Mouse (Mus musculus) hindbrain, embryonic 16.5 days (tissue): ENCODE measurements around the gene Fndc1. TPM values are rescaled to one million over a fixed set of nuclear protein-coding genes. Genes with fewer than 3 reads are reported as not detected.

Experiments
- ATAC-seq: fragments of 200-750 bp; cut with Nextera tagmentation; 2 replicates; pipeline ENCODE4 v1.8.0; 2017; ENCODE audit warnings: moderate TSS enrichment, moderate library complexity
- H3K27ac ChIP-seq: fragments of 300-500 bp; sonication (generic); 2 replicates; pipeline ENCODE4 v1.5.1; 2014; ENCODE audit warnings: low read depth, mild to moderate bottlenecking, control low read depth, low read length, moderate library complexity
- H3K27me3 ChIP-seq: fragments of 300-500 bp; sonication (generic); replicated peaks from 2 replicates; pipeline ENCODE4 v1.6.1; 2014; ENCODE audit warnings: low read length; ENCODE audit not compliant: control insufficient read depth, insufficient read depth
- H3K36me3 ChIP-seq: fragments of 300-500 bp; sonication (generic); 2 replicates; pipeline ENCODE4 v1.6.1; 2014; ENCODE audit warnings: mild to moderate bottlenecking, low read length, moderate library complexity, mixed read lengths; ENCODE audit not compliant: control insufficient read depth, insufficient read depth
- H3K4me1 ChIP-seq: fragments of 300-500 bp; sonication (generic); 2 replicates; pipeline ENCODE4 v1.6.1; 2014; ENCODE audit warnings: low read depth, low read length; ENCODE audit not compliant: control insufficient read depth, insufficient read depth
- H3K4me2 ChIP-seq: fragments of 300-500 bp; sonication (generic); 2 replicates; pipeline ENCODE4 v1.6.1; 2014; ENCODE audit warnings: mild to moderate bottlenecking, low read length, control low read depth, moderate library complexity
- H3K4me3 ChIP-seq: fragments of 300-500 bp; sonication (generic); 2 replicates; pipeline ENCODE4 v1.5.1; 2014; ENCODE audit warnings: mild to moderate bottlenecking, low read length, control low read depth, moderate library complexity
- H3K9ac ChIP-seq: fragments of 300-500 bp; sonication (generic); 2 replicates; pipeline ENCODE4 v1.6.1; 2014; ENCODE audit warnings: low read depth, mild to moderate bottlenecking, control low read depth, low read length, moderate library complexity
- H3K9me3 ChIP-seq: fragments of 300-500 bp; sonication (generic); 2 replicates; pipeline ENCODE4 v1.6.1; 2014; ENCODE audit warnings: mild to moderate bottlenecking, low read length, moderate library complexity; ENCODE audit not compliant: control insufficient read depth
- WGBS: fragments of 180-500 bp; shearing (Covaris S2); extraction: QIAGEN DNeasy Blood & Tissue Kit; methylation state at CpG from one replicate; pipeline ENCODE4 v1.1.7; 2014; 5-methylcytosine and 5-hydroxymethylcytosine counted together
- polyA plus RNA-seq: library from polyadenylated mRNA; unstranded; fragments of >200 nt; fragmentation: Nextera tagmentation; extraction: Ambion mirVana; gene quantifications from 2 replicates; pipeline ENCODE4 v1.2.1, GENCODE M21; 2015

Gene Fndc1
- 8.3 and 12.4 TPM in 2 replicates for polyA plus RNA-seq

- H3K27ac ChIP-seq, result no peak within 1 kb of the TSS
- peaks cover 11% of the 10 kb centered on the region; the same call in 1 of the 2 replicates for H3K27me3 ChIP-seq
- peak; percentile 86 for ATAC-seq
- H3K4me1 ChIP-seq, result peaks cover 4% of the 10 kb centered on the region; the same call in 1 of the 2 replicates
- peak within 1 kb of the TSS; percentile 61 for H3K4me3 ChIP-seq
- H3K9me3 ChIP-seq, result no peaks in the 10 kb centered on the region
- H3K4me2 ChIP-seq, result peak within 1 kb of the TSS; percentile 99
- peak within 1 kb of the TSS; percentile 73 for H3K9ac ChIP-seq
- no peaks in the 10 kb centered on the region for H3K36me3 ChIP-seq
- 1% methylated on average over 57 of the region's 60 CpGs for WGBS
Measured at GRCm38 (mm10) chr17:7826819-7827515, at the start of gene Fndc1. Fndc1 (minus strand) TSS chr17:7827302.

- no peaks in the 10 kb centered on the region for H3K9me3 ChIP-seq
- H3K27ac ChIP-seq, result no peak overlapping the region
- no peak for ATAC-seq
- H3K27me3 ChIP-seq, result no peaks in the 10 kb centered on the region
- WGBS, result 89% methylated on average over 13 of the region's 13 CpGs
- no peak overlapping the region for H3K4me2 ChIP-seq
- no peaks in the 10 kb centered on the region for H3K36me3 ChIP-seq
- H3K4me3 ChIP-seq, result no peak overlapping the region
- H3K9ac ChIP-seq, result no peak overlapping the region
- H3K4me1 ChIP-seq, result no peaks in the 10 kb centered on the region; the same call in 1 of the 2 replicates
Measured at GRCm38 (mm10) chr17:7876541-7876940, 49.4 kb upstream of the Fndc1 start.

GRCm38 (mm10) chr17:7875941-7876461, 48.9 kb upstream of the Fndc1 start:
- ATAC-seq, result no peak
- Histone ChIP-seq H3K4me2 (no peak overlapping the region), H3K27ac (no peak overlapping the region), H3K27me3 (no peaks in the 10 kb centered on the region), H3K9ac (no peak overlapping the region), H3K36me3 (no peaks in the 10 kb centered on the region), H3K9me3 (no peaks in the 10 kb centered on the region), H3K4me3 (no peak overlapping the region), H3K4me1 (no peaks in the 10 kb centered on the region; the same call in 1 of the 2 replicates)
- 27% methylated on average over 12 of the region's 12 CpGs for WGBS

- H3K36me3 ChIP-seq, result no peaks in the 10 kb centered on the region
- 80% methylated on average over 21 of the region's 21 CpGs for WGBS
- H3K4me2 ChIP-seq, result no peak overlapping the region
- no peaks in the 10 kb centered on the region for H3K9me3 ChIP-seq
- H3K4me3 ChIP-seq, result no peak overlapping the region
- H3K4me1 ChIP-seq, result no peaks in the 10 kb centered on the region; the same call in 1 of the 2 replicates
- no peaks in the 10 kb centered on the region for H3K27me3 ChIP-seq
- no peak overlapping the region for H3K27ac ChIP-seq
- no peak overlapping the region for H3K9ac ChIP-seq
- ATAC-seq, result no peak
Measured at GRCm38 (mm10) chr17:7874776-7875531, 47.9 kb upstream of the Fndc1 start.

- Histone ChIP-seq H3K4me1 (no peaks in the 10 kb centered on the region; the same call in 1 of the 2 replicates), H3K36me3 (no peaks in the 10 kb centered on the region), H3K9me3 (no peaks in the 10 kb centered on the region), H3K9ac (no peak overlapping the region), H3K27ac (no peak overlapping the region), H3K27me3 (no peaks in the 10 kb centered on the region), H3K4me2 (no peak overlapping the region), H3K4me3 (no peak overlapping the region)
- WGBS, result 50% methylated on average over 6 of the region's 7 CpGs
- ATAC-seq, result peak; percentile 86
Measured at GRCm38 (mm10) chr17:7873382-7873781, 46.3 kb upstream of the Fndc1 start.

- no peaks in the 10 kb centered on the region for H3K36me3 ChIP-seq
- ATAC-seq, result no peak
- H3K9me3 ChIP-seq, result no peaks in the 10 kb centered on the region
- H3K27ac ChIP-seq, result no peak overlapping the region
- no peak overlapping the region for H3K9ac ChIP-seq
- H3K4me1 ChIP-seq, result no peaks in the 10 kb centered on the region; the same call in 1 of the 2 replicates
- no peak overlapping the region for H3K4me2 ChIP-seq
- no peaks in the 10 kb centered on the region for H3K27me3 ChIP-seq
- no peak overlapping the region for H3K4me3 ChIP-seq
- 80% methylated on average over 10 of the region's 10 CpGs for WGBS
Measured at GRCm38 (mm10) chr17:7871800-7872199, 44.7 kb upstream of the Fndc1 start.

GRCm38 (mm10) chr17:7870862-7871605, 43.9 kb upstream of the Fndc1 start:
- no peaks in the 10 kb centered on the region; the same call in 1 of the 2 replicates for H3K4me1 ChIP-seq
- WGBS, result 78% methylated on average over 6 of the region's 6 CpGs
- no peak overlapping the region for H3K4me2 ChIP-seq
- H3K27ac ChIP-seq, result no peak overlapping the region
- ATAC-seq, result no peak
- no peak overlapping the region for H3K4me3 ChIP-seq
- H3K27me3 ChIP-seq, result no peaks in the 10 kb centered on the region
- no peaks in the 10 kb centered on the region for H3K9me3 ChIP-seq
- H3K36me3 ChIP-seq, result no peaks in the 10 kb centered on the region
- H3K9ac ChIP-seq, result no peak overlapping the region

- no peak for ATAC-seq
- H3K27ac ChIP-seq, result no peak overlapping the region
- WGBS, result 77% methylated on average over 7 of the region's 7 CpGs
Measured at GRCm38 (mm10) chr17:7869114-7869513, 42.0 kb upstream of the Fndc1 start.

More at GRCm38 (mm10) chr17:7869114-7869513, 42.0 kb upstream of the Fndc1 start:
- Histone ChIP-seq H3K4me1 (no peaks in the 10 kb centered on the region; the same call in 1 of the 2 replicates), H3K4me3 (no peak overlapping the region), H3K36me3 (no peaks in the 10 kb centered on the region), H3K27me3 (no peaks in the 10 kb centered on the region), H3K9me3 (no peaks in the 10 kb centered on the region), H3K9ac (no peak overlapping the region), H3K4me2 (no peak overlapping the region)
